Mouse (Mus musculus) bone marrow macrophage, adult 2 months (primary cell): ENCODE measurements around the gene Krt76. TPM values are rescaled to one million over a fixed set of nuclear protein-coding genes. Genes with fewer than 3 reads are reported as not detected.

Experiments used
- H3K27ac ChIP-seq: 2 replicates; pipeline ENCODE4 v1.5.1; 2012; ENCODE audit warnings: low read depth, low read length; ENCODE audit not compliant: insufficient read depth
- H3K4me1 ChIP-seq: 2 replicates; pipeline ENCODE4 v1.6.1; 2012; ENCODE audit warnings: low read length; ENCODE audit not compliant: control insufficient read depth, insufficient read depth
- H3K4me3 ChIP-seq: 2 replicates; pipeline ENCODE4 v1.5.1; 2012; ENCODE audit warnings: mild to moderate bottlenecking, low read length, moderate library complexity; ENCODE audit not compliant: insufficient read depth
- CTCF ChIP-seq: IDR thresholded peaks from 2 replicates; pipeline ENCODE4 v1.5.1; 2012; ENCODE audit warnings: low read depth, mild to moderate bottlenecking, low read length, moderate library complexity
- POLR2A ChIP-seq: IDR thresholded peaks from 2 replicates; pipeline ENCODE4 v1.6.1; 2012; ENCODE audit warnings: mild to moderate bottlenecking, low read depth, low read length, borderline replicate concordance
- polyA plus RNA-seq: library from polyadenylated mRNA; stranded (reverse); fragments of >200 nt; gene quantifications from 2 replicates; pipeline ENCODE4 v1.2.4, GENCODE M21; 2012; ENCODE audit not compliant: missing spikeins, insufficient read depth, insufficient read length

Krt76 gene
- polyA plus RNA-seq, 1 experiment = not detected

GRCm38 (mm10) chr15:101866754-101867153, 26.0 kb downstream of the Krt76 start:
- no peak for TF ChIP-seq CTCF
- H3K4me3 ChIP-seq = no peak overlapping the region
- no peaks in the 10 kb centered on the region for H3K4me1 ChIP-seq
- H3K27ac ChIP-seq = no peak overlapping the region

GRCm38 (mm10) chr15:101860421-101861130, 32.1 kb downstream of the Krt76 start:
- H3K4me1 ChIP-seq = peaks cover 8% of the 10 kb centered on the region
- no peak overlapping the region for H3K4me3 ChIP-seq
- no peak overlapping the region for H3K27ac ChIP-seq
- TF ChIP-seq POLR2A (no peak), CTCF (no peak)

- Histone ChIP-seq H3K4me1 (peaks cover 8% of the 10 kb centered on the region), H3K4me3 (peak overlapping the region; percentile 42), H3K27ac (no peak overlapping the region)
- TF ChIP-seq CTCF = no peak
- no peak for TF ChIP-seq POLR2A
These were observed 33.0 kb downstream of the Krt76 start for GRCm38 (mm10) chr15:101859735-101860170.

- TF ChIP-seq CTCF = no peak
- no peak for TF ChIP-seq POLR2A
- H3K27ac ChIP-seq = no peak overlapping the region
- H3K4me3 ChIP-seq = peak overlapping the region; percentile 27; the same call in 1 of the 2 replicates
- H3K4me1 ChIP-seq = peaks cover 8% of the 10 kb centered on the region
These were observed 33.9 kb downstream of the Krt76 start for GRCm38 (mm10) chr15:101858673-101859425.

- Histone ChIP-seq H3K4me3 (no peak overlapping the region), H3K4me1 (peaks cover 8% of the 10 kb centered on the region), H3K27ac (no peak overlapping the region)
- TF ChIP-seq POLR2A (no peak), CTCF (no peak)
These were observed 36.0 kb downstream of the Krt76 start for GRCm38 (mm10) chr15:101856696-101857095.

- Histone ChIP-seq H3K27ac (no peak overlapping the region), H3K4me3 (no peak overlapping the region), H3K4me1 (peaks cover 8% of the 10 kb centered on the region)
- TF ChIP-seq CTCF (no peak), POLR2A (no peak)
These were observed 37.0 kb downstream of the Krt76 start for GRCm38 (mm10) chr15:101855732-101856131.

GRCm38 (mm10) chr15:101854294-101854693, 38.4 kb downstream of the Krt76 start:
- no peak overlapping the region for H3K4me3 ChIP-seq
- H3K27ac ChIP-seq = no peak overlapping the region
- TF ChIP-seq POLR2A (no peak), CTCF (no peak)
- H3K4me1 ChIP-seq = peaks cover 7% of the 10 kb centered on the region

- H3K4me3 ChIP-seq = no peak overlapping the region
- no peaks in the 10 kb centered on the region for H3K4me1 ChIP-seq
- H3K27ac ChIP-seq = no peak overlapping the region
- TF ChIP-seq CTCF (no peak), POLR2A (no peak)
These were observed 40.1 kb downstream of the Krt76 start for GRCm38 (mm10) chr15:101852571-101852970.

- no peaks in the 10 kb centered on the region for H3K4me1 ChIP-seq
- no peak within 1 kb of the TSS for H3K4me3 ChIP-seq
- no peak for TF ChIP-seq POLR2A
- no peak for TF ChIP-seq CTCF
- H3K27ac ChIP-seq = no peak within 1 kb of the TSS
These were observed 42.0 kb downstream of the Krt76 start, which contains the start of gene Krt1 for GRCm38 (mm10) chr15:101850694-101851093. Krt1 (minus strand) TSS chr15:101850794.

- peak overlapping the region; percentile 35; the same call in 1 of the 2 replicates for H3K4me3 ChIP-seq
- no peak for TF ChIP-seq POLR2A
- no peak for TF ChIP-seq CTCF
- H3K27ac ChIP-seq = no peak overlapping the region
- H3K4me1 ChIP-seq = no peaks in the 10 kb centered on the region
These were observed 46.7 kb downstream of the Krt76 start for GRCm38 (mm10) chr15:101845971-101846403.
